In the genomic region with DNA sequence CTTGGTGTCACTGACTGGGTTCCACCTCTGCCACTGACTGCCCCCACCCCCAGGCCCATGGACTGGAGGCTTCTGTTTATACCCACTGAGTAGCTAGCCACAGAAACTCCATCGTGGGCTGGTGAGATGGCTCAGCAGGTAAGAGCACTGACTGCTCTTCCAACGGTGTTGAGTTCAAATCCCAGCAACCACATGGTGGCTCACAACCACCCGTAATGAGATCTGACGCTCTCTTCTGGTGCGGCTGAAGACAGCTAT, we compare ENCODE assay signal across 10 mouse cellular contexts. TPM values are rescaled to one million over a fixed set of nuclear protein-coding genes. Genes with fewer than 3 reads are reported as not detected.
A peak's percentile ranks its signal among the peaks of the same experiment; 100 is the strongest.
DNase-seq lines count a peak whose midpoint lies in the region; ATAC-seq and TF ChIP-seq lines count a peak whose summit lies in the region.
"Not testable (repeated sequence)": the region's sequence is repeated elsewhere in the genome, so short reads cannot be mapped to it uniquely, and the experiment has no call there.
"Had no signal": no experiment of that assay in that cellular context is flagged by ENCODE, and none has a peak within 500 bp of the region (broad histone marks: within the 10 kb centered on the region; RNA-seq: fewer than 3 reads in every experiment).

No protein-coding gene starts in this region.

- H3K79me2 ChIP-seq in macrophage (ENCODE audit: inconsistent target) = peaks cover 32% of the 10 kb centered on the region

- ATAC-seq in forebrain, embryonic 13.5 days; heart, embryonic 15.5 days (replicated peaks; ENCODE audit: insufficient number of reproducible peaks, insufficient read depth, low FRiP score, low read depth); hindbrain, postnatal 0 days; neural tube, embryonic 11.5 days (ENCODE audit: insufficient read depth, low FRiP score, low TSS enrichment); stomach, embryonic 14.5 days (ENCODE audit: insufficient number of reproducible peaks, insufficient read depth, low FRiP score, low read depth): not testable (repeated sequence)

- H3K4me3 ChIP-seq in bone marrow macrophage, adult 2 months (ENCODE audit: insufficient read depth, low read length); forebrain, embryonic 13.5 days; heart, embryonic 15.5 days; hindbrain, postnatal 0 days (ENCODE audit: low read length); limb, embryonic 10.5 days; macrophage (ENCODE audit: inconsistent target); neural tube, embryonic 11.5 days (ENCODE audit: low read depth, low read length); stomach, embryonic 14.5 days (ENCODE audit: low read depth, low read length): not testable (repeated sequence)

- H3K27ac ChIP-seq in bone marrow macrophage, adult 2 months (ENCODE audit: insufficient read depth, low read depth, low read length) = peak overlapping the region; percentile 87
- 0 out of 2 replicates have a peak overlapping the region, but pooled peaks have one; percentile 100 for H3K27ac ChIP-seq in forebrain, embryonic 13.5 days
- H3K27ac ChIP-seq in heart, embryonic 15.5 days = peak overlapping the region; percentile 96
- H3K27ac ChIP-seq in hindbrain, postnatal 0 days = peak overlapping the region; percentile 100; the same call in 1 of the 2 replicates
- peak overlapping the region; percentile 100; the same call in 1 of the 2 replicates for H3K27ac ChIP-seq in limb, embryonic 10.5 days
- H3K27ac ChIP-seq in macrophage = peak overlapping the region; percentile 92
- 0 out of 2 replicates have a peak overlapping the region, but pooled peaks have one; percentile 10 for H3K27ac ChIP-seq in neural tube, embryonic 11.5 days (ENCODE audit: low read depth, low read length)
- peak overlapping the region; percentile 100 for H3K27ac ChIP-seq in stomach, embryonic 14.5 days (ENCODE audit: low read length)

- H3K27me3 ChIP-seq in forebrain, embryonic 13.5 days; heart, embryonic 15.5 days; hindbrain, postnatal 0 days (ENCODE audit: insufficient read depth, low read length); limb, embryonic 10.5 days (ENCODE audit: low read depth, poor library complexity, severe bottlenecking); neural tube, embryonic 11.5 days (ENCODE audit: control insufficient read depth, insufficient read depth, low read length); stomach, embryonic 14.5 days (ENCODE audit: control insufficient read depth, insufficient read depth, low read length): not testable (repeated sequence)

- TF ChIP-seq POLR2A in bone marrow macrophage, adult 2 months (IDR thresholded peaks at IDR 0.05; ENCODE audit: borderline replicate concordance, low read depth, low read length) = not testable (repeated sequence)

- WGBS in forebrain, embryonic 13.5 days = 87% methylated on average over 5 of the region's 5 CpGs
- WGBS in heart, embryonic 15.5 days = 85% methylated on average over 5 of the region's 5 CpGs
- WGBS in hindbrain, postnatal 0 days = 83% methylated on average over 5 of the region's 5 CpGs
- WGBS in limb, embryonic 10.5 days = 97% methylated on average over 5 of the region's 5 CpGs
- WGBS in macrophage (ENCODE audit: missing documents) = 82% methylated on average over 5 of the region's 5 CpGs
- WGBS in neural tube, embryonic 11.5 days = 88% methylated on average over 5 of the region's 5 CpGs
- 88% methylated on average over 5 of the region's 5 CpGs for WGBS in stomach, embryonic 14.5 days

- not testable (repeated sequence) for H3K9me3 ChIP-seq in forebrain, embryonic 13.5 days (replicated peaks); heart, embryonic 15.5 days (replicated peaks); hindbrain, postnatal 0 days (ENCODE audit: low read length); limb, embryonic 10.5 days (replicated peaks); neural tube, embryonic 11.5 days (ENCODE audit: control insufficient read depth, low read length); stomach, embryonic 14.5 days (ENCODE audit: control insufficient read depth, low read depth, low read length)

- peaks cover 47% of the 10 kb centered on the region for H3K4me1 ChIP-seq in bone marrow macrophage, adult 2 months (ENCODE audit: control insufficient read depth, insufficient read depth, low read length)
- peaks cover 41% of the 10 kb centered on the region for H3K4me1 ChIP-seq in forebrain, embryonic 13.5 days
- H3K4me1 ChIP-seq in heart, embryonic 15.5 days (replicated peaks) = peaks cover 50% of the 10 kb centered on the region
- peaks cover 12% of the 10 kb centered on the region for H3K4me1 ChIP-seq in hindbrain, postnatal 0 days (ENCODE audit: insufficient read depth, low read length)
- peaks cover 53% of the 10 kb centered on the region for H3K4me1 ChIP-seq in limb, embryonic 10.5 days
- H3K4me1 ChIP-seq in neural tube, embryonic 11.5 days (ENCODE audit: control insufficient read depth, insufficient read depth, low read length) = peaks cover 28% of the 10 kb centered on the region
- peaks cover 27% of the 10 kb centered on the region for H3K4me1 ChIP-seq in stomach, embryonic 14.5 days (ENCODE audit: control insufficient read depth, insufficient read depth, low read length)

- not testable (repeated sequence) for DNase-seq in hindbrain, postnatal 0 days (ENCODE audit: low spot score); limb, embryonic 10.5 days (ENCODE audit: low spot score); neural tube, embryonic 11.5 days (ENCODE audit: low spot score)

- not testable (repeated sequence) for TF ChIP-seq CTCF in bone marrow macrophage, adult 2 months (IDR thresholded peaks at IDR 0.05; ENCODE audit: low read depth, low read length); hindbrain, postnatal 0 days (IDR thresholded peaks at IDR 0.05; ENCODE audit: low read depth)

- not testable (repeated sequence) for H3K36me3 ChIP-seq in forebrain, embryonic 13.5 days (ENCODE audit: poor library complexity, severe bottlenecking); heart, embryonic 15.5 days; hindbrain, postnatal 0 days (ENCODE audit: insufficient read depth, low read length); limb, embryonic 10.5 days; macrophage (ENCODE audit: inconsistent target); neural tube, embryonic 11.5 days (ENCODE audit: control insufficient read depth, insufficient read depth, low read length); stomach, embryonic 14.5 days (ENCODE audit: control insufficient read depth, insufficient read depth, low read length)

- not testable (repeated sequence) for H3K4me2 ChIP-seq in forebrain, embryonic 13.5 days; heart, embryonic 15.5 days; hindbrain, postnatal 0 days (ENCODE audit: low read depth, low read length); neural tube, embryonic 11.5 days (ENCODE audit: low read depth); stomach, embryonic 14.5 days (replicated peaks; ENCODE audit: low read depth, low read length)

- H3K9ac ChIP-seq in forebrain, embryonic 13.5 days; hindbrain, postnatal 0 days (replicated peaks; ENCODE audit: low read length); neural tube, embryonic 11.5 days (ENCODE audit: low read length); stomach, embryonic 14.5 days (replicated peaks; ENCODE audit: low read depth, low read length): not testable (repeated sequence)
- peak overlapping the region; percentile 81; the same call in 1 of the 2 replicates for H3K9ac ChIP-seq in heart, embryonic 15.5 days

RNA-seq across cellular contexts. Expression of gene Actg1, which starts 3.7 kb away (rescaled TPM):
- polyA plus RNA-seq in bone marrow macrophage, adult 2 months (2012; ENCODE audit: insufficient read depth, insufficient read length, missing spikeins) = 2,086 and 2,131 TPM in 2 replicates
- 3,229 and 3,555 TPM in 2 replicates for polyA plus RNA-seq in forebrain, embryonic 13.5 days (2015; fragmentation: Nextera tagmentation; extraction: Ambion mirVana)
- polyA plus RNA-seq in heart, embryonic 15.5 days (2015; fragmentation: Nextera tagmentation; extraction: Ambion mirVana) = 921 and 1,308 TPM in 2 replicates
- total RNA-seq in hindbrain, postnatal 0 days (2014; rRNA removed) = 2,410 and 2,568 TPM in 2 replicates
- polyA plus RNA-seq in hindbrain, postnatal 0 days (2015; fragmentation: Nextera tagmentation; extraction: Ambion mirVana) = 3,348 and 3,639 TPM in 2 replicates
- polyA plus RNA-seq in limb, embryonic 10.5 days (2016; fragmentation: Nextera tagmentation; extraction: Ambion mirVana) = 3,099 and 3,197 TPM in 2 replicates
- 1,000 to 10,000 TPM in 2 of 26 experiments, 100 to 1,000 TPM in 24; 287 to 1,531 (median 530) TPM for total RNA-seq in macrophage (2018; cell fraction: chromatin; rRNA removed)
- 1,000 to 10,000 TPM; 1,610 to 3,491 (median 2,081) TPM for total RNA-seq in macrophage (2018; cell fraction: cytosol; rRNA removed)
- 1,000 to 10,000 TPM in 17 of 26 experiments, 100 to 1,000 TPM in 9; 698 to 2,123 (median 1,142) TPM for total RNA-seq in macrophage (2018; cell fraction: nucleus; rRNA removed)
- 1,569 to 2,966 TPM (median 1,773 TPM) in 3 replicates for polyA plus RNA-seq in macrophage (2018)
- polyA plus RNA-seq in neural tube, embryonic 11.5 days (2014; fragmentation: Nextera tagmentation; extraction: Ambion mirVana) = 3,675 and 3,804 TPM in 2 replicates
- polyA plus RNA-seq in stomach, embryonic 14.5 days (2014; fragmentation: Nextera tagmentation; extraction: Ambion mirVana) = 2,902 and 3,014 TPM in 2 replicates

RNA-seq across cellular contexts. Expression of gene Fscn2, which starts 9.3 kb away (rescaled TPM):
- polyA plus RNA-seq in bone marrow macrophage, adult 2 months (2012; ENCODE audit: insufficient read depth, insufficient read length, missing spikeins) = not detected in 2 replicates
- 1.3 and 1.7 TPM in 2 replicates for polyA plus RNA-seq in forebrain, embryonic 13.5 days (2015; fragmentation: Nextera tagmentation; extraction: Ambion mirVana)
- 0.42 and 0.66 TPM in 2 replicates for polyA plus RNA-seq in heart, embryonic 15.5 days (2015; fragmentation: Nextera tagmentation; extraction: Ambion mirVana)
- 3.0 and 9.0 TPM in 2 replicates for total RNA-seq in hindbrain, postnatal 0 days (2014; rRNA removed)
- polyA plus RNA-seq in hindbrain, postnatal 0 days (2015; fragmentation: Nextera tagmentation; extraction: Ambion mirVana) = 1.5 and 1.9 TPM in 2 replicates
- 0.35 and 0.74 TPM in 2 replicates for polyA plus RNA-seq in limb, embryonic 10.5 days (2016; fragmentation: Nextera tagmentation; extraction: Ambion mirVana)
- total RNA-seq in macrophage (2018; cell fraction: chromatin; rRNA removed) = under 1 TPM in 1 of 26 experiments, not detected in 25; 0.49 TPM
- under 1 TPM in 1 of 26 experiments, not detected in 25; 0.16 TPM for total RNA-seq in macrophage (2018; cell fraction: cytosol; rRNA removed)
- not detected for total RNA-seq in macrophage (2018; cell fraction: nucleus; rRNA removed)
- not detected in 3 replicates for polyA plus RNA-seq in macrophage (2018)
- polyA plus RNA-seq in neural tube, embryonic 11.5 days (2014; fragmentation: Nextera tagmentation; extraction: Ambion mirVana) = 0.42 and 0.81 TPM in 2 replicates
- polyA plus RNA-seq in stomach, embryonic 14.5 days (2014; fragmentation: Nextera tagmentation; extraction: Ambion mirVana) = 0.30 and 0.59 TPM in 2 replicates
- total RNA-seq: heart, postnatal 36 days had no signal
- polyA plus RNA-seq: liver, embryonic 15.5 days had no signal

RNA-seq across cellular contexts. Expression of gene Faap100, which starts 26.5 kb away (rescaled TPM):
- 10.4 and 13.1 TPM in 2 replicates for polyA plus RNA-seq in bone marrow macrophage, adult 2 months (2012; ENCODE audit: insufficient read depth, insufficient read length, missing spikeins)
- 51.0 and 63.1 TPM in 2 replicates for polyA plus RNA-seq in forebrain, embryonic 13.5 days (2015; fragmentation: Nextera tagmentation; extraction: Ambion mirVana)
- polyA plus RNA-seq in heart, embryonic 15.5 days (2015; fragmentation: Nextera tagmentation; extraction: Ambion mirVana) = 27.0 and 38.0 TPM in 2 replicates
- 175 and 178 TPM in 2 replicates for total RNA-seq in hindbrain, postnatal 0 days (2014; rRNA removed)
- polyA plus RNA-seq in hindbrain, postnatal 0 days (2015; fragmentation: Nextera tagmentation; extraction: Ambion mirVana) = 74.6 and 76.4 TPM in 2 replicates
- polyA plus RNA-seq in limb, embryonic 10.5 days (2016; fragmentation: Nextera tagmentation; extraction: Ambion mirVana) = 34.2 and 40.6 TPM in 2 replicates
- 10 to 100 TPM in 23 of 26 experiments, 1 to 10 TPM in 3; 6.6 to 35.2 (median 16.2) TPM for total RNA-seq in macrophage (2018; cell fraction: chromatin; rRNA removed)
- 10 to 100 TPM in 3 of 26 experiments, 1 to 10 TPM in 23; 3.4 to 11.0 (median 5.7) TPM for total RNA-seq in macrophage (2018; cell fraction: cytosol; rRNA removed)
- 10 to 100 TPM in 15 of 26 experiments, 1 to 10 TPM in 11; 5.9 to 26.0 (median 11.5) TPM for total RNA-seq in macrophage (2018; cell fraction: nucleus; rRNA removed)
- polyA plus RNA-seq in macrophage (2018) = 3.8 to 8.1 TPM (median 6.3 TPM) in 3 replicates
- polyA plus RNA-seq in neural tube, embryonic 11.5 days (2014; fragmentation: Nextera tagmentation; extraction: Ambion mirVana) = 34.5 and 39.5 TPM in 2 replicates
- polyA plus RNA-seq in stomach, embryonic 14.5 days (2014; fragmentation: Nextera tagmentation; extraction: Ambion mirVana) = 35.7 and 40.2 TPM in 2 replicates

Comparison
In these comparisons a context has a peak if more than half of its experiments do, and no peak if none do; other contexts are left out.
1. H3K27ac ChIP-seq: peak in every context shown above with its lines; median percentile 100 in forebrain, embryonic 13.5 days; 100 in hindbrain, postnatal 0 days; 100 in limb, embryonic 10.5 days; 100 in stomach, embryonic 14.5 days; 96 in heart, embryonic 15.5 days; 92 in macrophage; 87 in bone marrow macrophage, adult 2 months; 10 in neural tube, embryonic 11.5 days.